ENCODE assay signal across 8 mouse cellular contexts in genomic region chr17:84145826-84146287, GRCm38 (mm10). TPM values are rescaled to one million over a fixed set of nuclear protein-coding genes. Genes with fewer than 3 reads are reported as not detected.
DNase-seq lines count a peak whose midpoint lies in the region; ATAC-seq lines count a peak whose summit lies in the region.

No protein-coding gene starts in this region.

- no peaks in the 10 kb centered on the region for H3K27me3 ChIP-seq in heart, embryonic 11.5 days (ENCODE audit: control insufficient read depth, insufficient read depth, low read length)
- H3K27me3 ChIP-seq in limb, embryonic 12.5 days, result no peaks in the 10 kb centered on the region

- peak overlapping the region; percentile 81 for H3K27ac ChIP-seq in heart, embryonic 11.5 days (ENCODE audit: low read depth, low read length)
- peak overlapping the region; percentile 74 for H3K27ac ChIP-seq in limb, embryonic 12.5 days

- no peak overlapping the region for H3K4me3 ChIP-seq in heart, embryonic 11.5 days (ENCODE audit: low read depth, low read length)
- no peak overlapping the region for H3K4me3 ChIP-seq in limb, embryonic 12.5 days (replicated peaks)

- no peaks in the 10 kb centered on the region for H3K36me3 ChIP-seq in heart, embryonic 11.5 days (ENCODE audit: control insufficient read depth, insufficient read depth, low read length)
- no peaks in the 10 kb centered on the region for H3K36me3 ChIP-seq in limb, embryonic 12.5 days

- ATAC-seq in heart, embryonic 11.5 days (replicated peaks; ENCODE audit: insufficient number of reproducible peaks, low FRiP score, low TSS enrichment), result no peak
- ATAC-seq in limb, embryonic 12.5 days (ENCODE audit: insufficient number of reproducible peaks, insufficient read depth, low FRiP score, low TSS enrichment, low read depth), result no peak
- ATAC-seq in monocyte, adult 5-6 weeks (replicated peaks; ENCODE audit: insufficient number of reproducible peaks, low FRiP score, low TSS enrichment, poor library complexity, severe bottlenecking), result peak; percentile 60

- peak overlapping the region; percentile 54 for H3K9ac ChIP-seq in heart, embryonic 11.5 days (ENCODE audit: low read depth, low read length)
- no peak overlapping the region for H3K9ac ChIP-seq in limb, embryonic 12.5 days (replicated peaks)

- no peaks in the 10 kb centered on the region for H3K9me3 ChIP-seq in heart, embryonic 11.5 days (replicated peaks; ENCODE audit: control insufficient read depth, low read length)
- no peaks in the 10 kb centered on the region for H3K9me3 ChIP-seq in limb, embryonic 12.5 days

- WGBS in heart, embryonic 11.5 days (ENCODE audit: insufficient replicate concordance), result 13% methylated on average over 10 of the region's 10 CpGs
- 20% methylated on average over 10 of the region's 10 CpGs for whole genome bisulfite sequencing in limb, embryonic 12.5 days

- H3K4me2 ChIP-seq in heart, embryonic 11.5 days, result no peak overlapping the region
- H3K4me2 ChIP-seq in limb, embryonic 12.5 days, result no peak overlapping the region

- H3K4me1 ChIP-seq in heart, embryonic 11.5 days (ENCODE audit: control insufficient read depth, insufficient read depth, low read length), result peaks cover 61% of the 10 kb centered on the region
- H3K4me1 ChIP-seq in limb, embryonic 12.5 days (replicated peaks), result peaks cover 75% of the 10 kb centered on the region

- DNase-seq in CD4-positive, CD25-positive, alpha-beta regulatory T cell, adult 2 months (ENCODE audit: low read depth, low spot score), result peak; percentile 89
- peak; percentile 80 for DNase-seq in MEL-GATA-1-ER (ENCODE audit: extremely low read depth, low read depth)
- DNase-seq in cerebellum, postnatal 36 days, result no peak
- no peak for DNase-seq in cerebellum, postnatal 25 days
- DNase-seq in cerebellum, postnatal 10 days, result no peak

RNA-seq across cellular contexts. Expression of gene Zfp36l2, which starts 41.9 kb away (rescaled TPM):
- 8.0 and 9.6 TPM in 2 replicates for polyA plus RNA-seq in heart, embryonic 11.5 days (2014; fragmentation: Nextera tagmentation; extraction: Ambion mirVana)
- polyA plus RNA-seq in limb, embryonic 12.5 days (2016; fragmentation: Nextera tagmentation; extraction: Ambion mirVana), result 27.9 and 32.7 TPM in 2 replicates
- 346 to 394 TPM (median 381 TPM) in 3 replicates for total RNA-seq in monocyte, adult 5-6 weeks (2017)

Comparison
In these comparisons a context has a peak if more than half of its experiments do, and no peak if none do; other contexts are left out.
1. DNase-seq: peak in CD4-positive, CD25-positive, alpha-beta regulatory T cell, adult 2 months (single experiment) and MEL-GATA-1-ER (single experiment); none in cerebellum, postnatal 36 days (0 of 2), cerebellum, postnatal 25 days (0 of 2) and cerebellum, postnatal 10 days (0 of 2).